Mouse (Mus musculus): ENCODE measurements at regions not wholly inside any gene's neighbourhood (a gene's known extent, or its start where the extent isn't known, plus 50 kb on each side); places are given as distances from the start of the nearest gene placed in this dataset.

- DNase-seq (ENCODE audit: low spot score), result no peak
Measured at GRCm38 (mm10) chr2:72753788-72754713, 226.2 kb downstream of the Sp3 start.

GRCm38 (mm10) chr2:72763454-72763853 lies 216.8 kb downstream of the Sp3 start:
- no peak for DNase-seq (ENCODE audit: low spot score)

- DNase-seq (ENCODE audit: low spot score), result no peak
Measured at GRCm38 (mm10) chr2:72769030-72769630, 211.1 kb downstream of the Sp3 start.

GRCm38 (mm10) chr2:72773401-72773800 lies 206.8 kb downstream of the Sp3 start:
- DNase-seq (ENCODE audit: low spot score), result no peak

GRCm38 (mm10) chr2:72777330-72777729 lies 202.9 kb downstream of the Sp3 start:
- peak; percentile 37 for DNase-seq (ENCODE audit: low spot score)

GRCm38 (mm10) chr2:72777806-72778510 lies 202.3 kb downstream of the Sp3 start:
- no peak for DNase-seq (ENCODE audit: low spot score)

- DNase-seq (ENCODE audit: low spot score), result no peak
Measured at GRCm38 (mm10) chr2:72779268-72780163, 200.7 kb downstream of the Sp3 start.

GRCm38 (mm10) chr2:72781369-72782275 lies 198.6 kb downstream of the Sp3 start:
- DNase-seq (ENCODE audit: low spot score), result no peak

- no peak for DNase-seq (ENCODE audit: low spot score)
Measured at GRCm38 (mm10) chr2:72782355-72782754, 197.9 kb downstream of the Sp3 start.

- DNase-seq (ENCODE audit: low spot score), result no peak
Measured at GRCm38 (mm10) chr2:72785365-72786043, 194.7 kb downstream of the Sp3 start.

- no peak for DNase-seq (ENCODE audit: low spot score)
Measured at GRCm38 (mm10) chr2:72786044-72786737, 194.1 kb downstream of the Sp3 start.

GRCm38 (mm10) chr2:72787616-72788015 lies 192.6 kb downstream of the Sp3 start:
- DNase-seq (ENCODE audit: low spot score), result no peak

GRCm38 (mm10) chr2:72791496-72791895 lies 188.8 kb downstream of the Sp3 start:
- no peak for DNase-seq (ENCODE audit: low spot score)

GRCm38 (mm10) chr2:72793424-72793823 lies 186.8 kb downstream of the Sp3 start:
- DNase-seq (ENCODE audit: low spot score), result no peak

GRCm38 (mm10) chr2:72794501-72794900 lies 185.7 kb downstream of the Sp3 start:
- DNase-seq (ENCODE audit: low spot score), result no peak

GRCm38 (mm10) chr2:72797002-72797718 lies 183.1 kb downstream of the Sp3 start:
- no peak for DNase-seq (ENCODE audit: low spot score)

- no peak for DNase-seq (ENCODE audit: low spot score)
Measured at GRCm38 (mm10) chr2:72800696-72801095, 179.6 kb downstream of the Sp3 start.

- no peak for DNase-seq (ENCODE audit: low spot score)
Measured at GRCm38 (mm10) chr2:72813282-72813974, 166.8 kb downstream of the Sp3 start.
